Mouse (Mus musculus) erythroblast, embryonic 14.5 days (primary cell): Measurements from ENCODE around the gene Crabp1.

ENCODE experiments used
- GATA1 ChIP-seq: IDR thresholded peaks from 2 replicates; pipeline ENCODE4 v1.6.1; 2012; ENCODE audit warnings: low read length, inconsistent platforms, mixed read lengths
- TAL1 ChIP-seq: IDR thresholded peaks from 3 replicates; pipeline ENCODE4 v1.6.1; 2012; ENCODE audit warnings: low read length, inconsistent platforms, mixed read lengths

DNA sequence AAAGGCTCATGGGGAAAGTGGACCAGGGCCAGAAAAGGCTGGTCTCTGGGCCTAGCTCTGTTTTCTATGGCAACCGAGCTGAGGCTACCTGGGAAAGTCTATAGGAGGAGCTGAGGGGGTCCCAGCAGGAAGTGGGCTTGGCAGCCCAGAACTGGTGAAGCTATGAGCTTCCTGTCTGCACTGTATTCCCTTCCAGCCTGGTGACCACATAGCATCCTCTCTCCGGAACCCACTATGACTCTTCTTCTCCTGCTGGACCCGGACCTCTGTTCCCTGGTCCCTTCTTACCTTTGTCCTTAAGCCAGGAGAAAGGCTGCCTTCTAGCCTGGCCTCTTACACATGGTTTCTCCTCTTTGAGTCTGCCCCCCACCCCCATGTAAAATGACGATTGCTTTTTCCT lies 20.7 kb upstream of the Crabp1 start:
- TF ChIP-seq TAL1 (no peak), GATA1 (no peak)
